Mouse (Mus musculus): ENCODE results near the gene Spaca9. TPM values are rescaled to one million over a fixed set of nuclear protein-coding genes. Genes with fewer than 3 reads are reported as not detected.

Spaca9 gene
- 11.4 and 15.2 TPM in 2 replicates for polyA plus RNA-seq (2012; rRNA removed)

GRCm38 (mm10) chr2:28699361-28700335 lies at the start of gene Spaca9, which contains the start of gene Ak8:
Gene Spaca9 (minus strand): TSS chr2:28699727.
Gene Ak8 (plus strand): TSS chr2:28700164.
- DNase-seq (ENCODE audit: low read depth), result no peak

- no peak for DNase-seq (ENCODE audit: low read depth)
Observed at GRCm38 (mm10) chr2:28747705-28748104, 48.2 kb upstream of the Spaca9 start.

- DNase-seq (ENCODE audit: low read depth), result no peak
Observed at GRCm38 (mm10) chr2:28746682-28747332, 47.3 kb upstream of the Spaca9 start.

GRCm38 (mm10) chr2:28742701-28743100 lies 43.2 kb upstream of the Spaca9 start:
- DNase-seq (ENCODE audit: low read depth), result no peak

GRCm38 (mm10) chr2:28740159-28740558 lies 40.6 kb upstream of the Spaca9 start:
- no peak for DNase-seq (ENCODE audit: low read depth)

- no peak for DNase-seq (ENCODE audit: low read depth)
Observed at GRCm38 (mm10) chr2:28737112-28737511, 37.6 kb upstream of the Spaca9 start.

- no peak for DNase-seq (ENCODE audit: low read depth)
Observed at GRCm38 (mm10) chr2:28730676-28731075, 31.1 kb upstream of the Spaca9 start.

GRCm38 (mm10) chr2:28727786-28728404 lies 28.4 kb upstream of the Spaca9 start:
- DNase-seq (ENCODE audit: low read depth), result no peak

GRCm38 (mm10) chr2:28723912-28724311 lies 24.4 kb upstream of the Spaca9 start:
- DNase-seq (ENCODE audit: low read depth), result no peak

GRCm38 (mm10) chr2:28722419-28722818 lies 22.9 kb upstream of the Spaca9 start:
- no peak for DNase-seq (ENCODE audit: low read depth)

- no peak for DNase-seq (ENCODE audit: low read depth)
Observed at GRCm38 (mm10) chr2:28713036-28713435, 13.5 kb upstream of the Spaca9 start.

GRCm38 (mm10) chr2:28706787-28707186 lies 7.3 kb upstream of the Spaca9 start:
- DNase-seq (ENCODE audit: low read depth), result no peak

GRCm38 (mm10) chr2:28706106-28706636 lies 6.6 kb upstream of the Spaca9 start:
- DNase-seq (ENCODE audit: low read depth), result no peak

- DNase-seq (ENCODE audit: low read depth), result no peak
Observed at GRCm38 (mm10) chr2:28701646-28702262, 2.2 kb upstream of the Spaca9 start.

GRCm38 (mm10) chr2:28698566-28698965 lies 961 bp downstream of the Spaca9 start:
- no peak for DNase-seq (ENCODE audit: low read depth)

- DNase-seq (ENCODE audit: low read depth), result no peak
Observed at GRCm38 (mm10) chr2:28692692-28693091, 6.8 kb downstream of the Spaca9 start.

GRCm38 (mm10) chr2:28688431-28688830 lies 11.1 kb downstream of the Spaca9 start:
- no peak for DNase-seq (ENCODE audit: low read depth)

- no peak for DNase-seq (ENCODE audit: low read depth)
Observed at GRCm38 (mm10) chr2:28685895-28686294, 13.6 kb downstream of the Spaca9 start.

- DNase-seq (ENCODE audit: low read depth), result no peak
Observed at GRCm38 (mm10) chr2:28681718-28682117, 17.8 kb downstream of the Spaca9 start.

GRCm38 (mm10) chr2:28680710-28681109 lies 18.8 kb downstream of the Spaca9 start:
- DNase-seq (ENCODE audit: low read depth), result no peak

- DNase-seq (ENCODE audit: low read depth), result no peak
Observed at GRCm38 (mm10) chr2:28676005-28676404, 23.5 kb downstream of the Spaca9 start.

- DNase-seq (ENCODE audit: low read depth), result no peak
Observed at GRCm38 (mm10) chr2:28671438-28671837, 28.1 kb downstream of the Spaca9 start.
